Mouse (Mus musculus): ENCODE data around the gene Hint1. TPM values are rescaled to one million over a fixed set of nuclear protein-coding genes. Genes with fewer than 3 reads are reported as not detected.
A peak's percentile ranks its signal among the peaks of the same experiment; 100 is the strongest.
"Not testable (repeated sequence)": the region's sequence is repeated elsewhere in the genome, so short reads cannot be mapped to it uniquely, and the experiment has no call there.

Hint1 gene
- polyA plus RNA-seq, 1 experiment, result 324 TPM

GRCm38 (mm10) chr11:54891341-54891740 lies 25.2 kb downstream of the Hint1 start:
- H3K4me3 ChIP-seq (ENCODE audit: insufficient read depth, low read length), result no peak overlapping the region
- TF ChIP-seq POLR2A (IDR thresholded peaks at IDR 0.05; ENCODE audit: borderline replicate concordance, low read depth, low read length), result no peak
- H3K27ac ChIP-seq (ENCODE audit: insufficient read depth, low read depth, low read length), result no peak overlapping the region
- H3K4me1 ChIP-seq (ENCODE audit: control insufficient read depth, insufficient read depth, low read length), result peaks cover 28% of the 10 kb centered on the region

- peaks cover 23% of the 10 kb centered on the region for H3K4me1 ChIP-seq (ENCODE audit: control insufficient read depth, insufficient read depth, low read length)
- no peak overlapping the region for H3K27ac ChIP-seq (ENCODE audit: insufficient read depth, low read depth, low read length)
- no peak for TF ChIP-seq CTCF (IDR thresholded peaks at IDR 0.05; ENCODE audit: low read depth, low read length)
- no peak for TF ChIP-seq POLR2A (IDR thresholded peaks at IDR 0.05; ENCODE audit: borderline replicate concordance, low read depth, low read length)
- H3K4me3 ChIP-seq (ENCODE audit: insufficient read depth, low read length), result no peak overlapping the region
Measured at GRCm38 (mm10) chr11:54892091-54892490, 25.9 kb downstream of the Hint1 start.

DNA sequence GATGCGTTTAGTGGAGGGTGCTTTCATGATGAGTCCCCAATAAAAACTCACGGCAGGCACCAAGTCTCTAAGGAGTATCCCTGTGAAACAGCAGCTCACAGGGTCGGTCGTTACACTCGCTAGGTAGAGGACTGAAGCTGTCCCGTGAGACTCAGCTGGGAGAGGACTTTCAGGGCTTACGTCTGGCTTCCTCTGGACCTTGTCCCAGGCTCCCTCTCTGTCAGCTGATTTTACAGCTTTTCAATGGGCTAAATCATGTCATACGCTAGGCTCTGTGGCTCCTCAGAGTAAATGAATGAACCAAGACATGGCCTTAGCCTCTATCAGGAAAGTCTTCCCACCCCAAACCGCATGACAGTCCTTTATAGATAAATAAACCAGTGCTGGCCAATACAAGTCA lies 28.4 kb downstream of the Hint1 start:
- TF ChIP-seq POLR2A (IDR thresholded peaks at IDR 0.05; ENCODE audit: borderline replicate concordance, low read depth, low read length) (no peak), CTCF (IDR thresholded peaks at IDR 0.05; ENCODE audit: low read depth, low read length) (no peak)
- Histone ChIP-seq H3K4me1 (ENCODE audit: control insufficient read depth, insufficient read depth, low read length) (peaks cover 19% of the 10 kb centered on the region), H3K4me3 (ENCODE audit: insufficient read depth, low read length) (no peak overlapping the region), H3K27ac (ENCODE audit: insufficient read depth, low read depth, low read length) (no peak overlapping the region)

DNA sequence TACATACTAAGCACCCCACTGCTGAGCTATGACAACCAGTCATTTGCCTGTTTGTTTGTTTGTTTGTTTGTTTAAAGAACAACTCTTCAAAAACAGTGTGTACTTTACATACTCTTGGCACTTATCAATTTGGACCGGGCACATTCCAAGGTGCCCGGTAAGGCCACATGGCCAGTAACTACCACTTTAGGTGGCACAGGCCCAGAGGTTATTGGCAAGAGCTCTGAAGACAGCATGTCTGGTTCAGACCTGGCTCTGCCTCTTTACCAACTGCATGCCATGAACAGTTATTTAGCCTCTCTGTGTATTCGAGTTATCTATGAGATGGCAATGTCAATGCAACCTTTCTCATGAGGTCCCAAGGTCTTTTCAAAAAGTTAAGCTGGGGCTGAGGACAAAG lies 30.5 kb downstream of the Hint1 start:
- H3K27ac ChIP-seq (ENCODE audit: insufficient read depth, low read depth, low read length); H3K4me3 ChIP-seq (ENCODE audit: insufficient read depth, low read length); H3K4me1 ChIP-seq (ENCODE audit: control insufficient read depth, insufficient read depth, low read length): not testable (repeated sequence)

GRCm38 (mm10) chr11:54897470-54897869 lies 31.3 kb downstream of the Hint1 start:
- no peak overlapping the region for H3K27ac ChIP-seq (ENCODE audit: insufficient read depth, low read depth, low read length)
- H3K4me3 ChIP-seq (ENCODE audit: insufficient read depth, low read length), result no peak overlapping the region
- H3K4me1 ChIP-seq (ENCODE audit: control insufficient read depth, insufficient read depth, low read length), result no peaks in the 10 kb centered on the region
- no peak for TF ChIP-seq CTCF (IDR thresholded peaks at IDR 0.05; ENCODE audit: low read depth, low read length)
- TF ChIP-seq POLR2A (IDR thresholded peaks at IDR 0.05; ENCODE audit: borderline replicate concordance, low read depth, low read length), result no peak

GRCm38 (mm10) chr11:54899657-54900056 lies 33.5 kb downstream of the Hint1 start:
- Histone ChIP-seq H3K27ac (ENCODE audit: insufficient read depth, low read depth, low read length) (no peak overlapping the region), H3K4me1 (ENCODE audit: control insufficient read depth, insufficient read depth, low read length) (peaks cover 3% of the 10 kb centered on the region; the same call in 1 of the 2 replicates), H3K4me3 (ENCODE audit: insufficient read depth, low read length) (no peak overlapping the region)
- TF ChIP-seq CTCF (IDR thresholded peaks at IDR 0.05; ENCODE audit: low read depth, low read length), result no peak
- no peak for TF ChIP-seq POLR2A (IDR thresholded peaks at IDR 0.05; ENCODE audit: borderline replicate concordance, low read depth, low read length)

GRCm38 (mm10) chr11:54902333-54903323 lies 36.4 kb downstream of the Hint1 start, which contains the start of gene Gpx3:
TSS of gene Gpx3 (plus strand) at chr11:54902453.
- peak within 1 kb of the TSS; percentile 35 for H3K4me3 ChIP-seq (ENCODE audit: insufficient read depth, low read length)
- H3K4me1 ChIP-seq (ENCODE audit: control insufficient read depth, insufficient read depth, low read length), result peaks cover 13% of the 10 kb centered on the region
- TF ChIP-seq CTCF (IDR thresholded peaks at IDR 0.05; ENCODE audit: low read depth, low read length), result no peak
- TF ChIP-seq POLR2A (IDR thresholded peaks at IDR 0.05; ENCODE audit: borderline replicate concordance, low read depth, low read length), result no peak
- no peak within 1 kb of the TSS for H3K27ac ChIP-seq (ENCODE audit: insufficient read depth, low read depth, low read length)

GRCm38 (mm10) chr11:54903339-54903738 lies 37.2 kb downstream of the Hint1 start:
- Histone ChIP-seq H3K4me3 (ENCODE audit: insufficient read depth, low read length) (0 out of 2 replicates have a peak overlapping the region, but pooled peaks have one; percentile 35), H3K27ac (ENCODE audit: insufficient read depth, low read depth, low read length) (no peak overlapping the region), H3K4me1 (ENCODE audit: control insufficient read depth, insufficient read depth, low read length) (peaks cover 13% of the 10 kb centered on the region)
- TF ChIP-seq CTCF (IDR thresholded peaks at IDR 0.05; ENCODE audit: low read depth, low read length) (no peak), POLR2A (IDR thresholded peaks at IDR 0.05; ENCODE audit: borderline replicate concordance, low read depth, low read length) (no peak)

GRCm38 (mm10) chr11:54903940-54904706 lies 37.9 kb downstream of the Hint1 start:
- Histone ChIP-seq H3K4me3 (ENCODE audit: insufficient read depth, low read length) (no peak overlapping the region), H3K27ac (ENCODE audit: insufficient read depth, low read depth, low read length) (no peak overlapping the region), H3K4me1 (ENCODE audit: control insufficient read depth, insufficient read depth, low read length) (peaks cover 13% of the 10 kb centered on the region)
- TF ChIP-seq CTCF (IDR thresholded peaks at IDR 0.05; ENCODE audit: low read depth, low read length) (no peak), POLR2A (IDR thresholded peaks at IDR 0.05; ENCODE audit: borderline replicate concordance, low read depth, low read length) (no peak)

DNA sequence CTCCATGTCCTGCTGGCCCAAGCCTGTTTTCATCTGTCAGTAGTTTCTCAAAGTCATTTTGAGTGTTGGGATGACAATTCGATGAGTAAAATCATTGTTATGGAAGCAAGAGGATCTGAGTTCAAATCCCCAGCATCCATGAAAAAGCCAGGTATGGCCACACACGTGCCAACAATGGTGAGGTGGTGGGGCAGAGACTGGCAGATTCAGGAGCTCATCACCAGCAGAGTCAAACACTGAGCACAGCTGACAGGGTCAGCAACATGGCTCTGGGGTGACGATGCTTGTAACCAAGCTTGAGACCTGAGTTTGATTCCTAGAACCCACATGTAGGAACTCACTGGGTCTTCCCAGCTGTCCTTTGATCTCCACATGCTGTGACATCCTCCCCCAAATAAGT lies 38.9 kb downstream of the Hint1 start:
- TF ChIP-seq CTCF (IDR thresholded peaks at IDR 0.05; ENCODE audit: low read depth, low read length) (no peak), POLR2A (IDR thresholded peaks at IDR 0.05; ENCODE audit: borderline replicate concordance, low read depth, low read length) (no peak)
- H3K4me1 ChIP-seq (ENCODE audit: control insufficient read depth, insufficient read depth, low read length), result peaks cover 13% of the 10 kb centered on the region
- H3K27ac ChIP-seq (ENCODE audit: insufficient read depth, low read depth, low read length), result no peak overlapping the region
- no peak overlapping the region for H3K4me3 ChIP-seq (ENCODE audit: insufficient read depth, low read length)

All from bone marrow macrophage, adult 2 months (primary cell).